Mouse (Mus musculus): ENCODE results near the gene Zkscan6. TPM values are rescaled to one million over a fixed set of nuclear protein-coding genes. Genes with fewer than 3 reads are reported as not detected.

Gene Zkscan6
- polyA plus RNA-seq (2014; fragmentation: Illumina TruSeq; extraction: RNeasy Lipid Tissue Mini Kit (QIAGEN cat#74804); ENCODE audit: low replicate concordance): 3.3 TPM

GRCm38 (mm10) chr11:65806909-65807504 is at the start of gene Zkscan6:
Gene Zkscan6 (plus strand): TSS chr11:65807175.

DNA sequence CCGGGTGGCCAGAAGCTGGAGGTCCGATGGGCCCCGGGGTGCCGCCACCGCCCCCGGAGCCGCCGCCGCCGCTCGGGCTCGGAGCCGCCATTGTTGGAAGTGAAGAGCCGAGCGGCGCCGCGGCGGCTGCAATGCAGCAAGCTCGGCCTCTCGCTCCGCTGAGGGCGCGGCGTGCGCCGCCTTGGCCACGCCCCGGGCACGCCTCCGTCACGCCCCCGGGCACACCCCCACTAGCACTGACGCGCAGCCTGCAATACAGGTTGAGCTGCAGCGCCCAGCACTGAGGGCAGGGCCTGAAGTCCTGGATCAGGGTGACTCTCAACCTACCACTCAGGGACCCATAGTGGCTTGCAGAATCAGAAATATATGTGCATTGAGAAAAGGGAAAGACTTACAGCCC is 18.8 kb upstream of the Zkscan6 start, which contains the start of gene Map2k4:
Gene Map2k4 (minus strand): TSS at position 144 of the 400 bp plus-strand sequence.

Other genes starting within 250 kb of the Zkscan6 start
- 108 TPM for gene Map2k4, start 18.9 kb upstream of the Zkscan6 start, polyA plus RNA-seq (2014; fragmentation: Illumina TruSeq; extraction: RNeasy Lipid Tissue Mini Kit (QIAGEN cat#74804); ENCODE audit: low replicate concordance)